Mouse (Mus musculus) neutrophil, adult 83 days (primary cell): ENCODE data around the gene Zkscan6. TPM values are rescaled to one million over a fixed set of nuclear protein-coding genes. Genes with fewer than 3 reads are reported as not detected.

Source experiments
- total RNA-seq, 2 experiments: library from RNA; stranded (reverse); gene quantifications; one replicate each; pipeline ENCODE4 v1.2.4; 2023

The Zkscan6 gene
- 10 to 100 TPM; 16.7 to 18.7 TPM for total RNA-seq

DNA sequence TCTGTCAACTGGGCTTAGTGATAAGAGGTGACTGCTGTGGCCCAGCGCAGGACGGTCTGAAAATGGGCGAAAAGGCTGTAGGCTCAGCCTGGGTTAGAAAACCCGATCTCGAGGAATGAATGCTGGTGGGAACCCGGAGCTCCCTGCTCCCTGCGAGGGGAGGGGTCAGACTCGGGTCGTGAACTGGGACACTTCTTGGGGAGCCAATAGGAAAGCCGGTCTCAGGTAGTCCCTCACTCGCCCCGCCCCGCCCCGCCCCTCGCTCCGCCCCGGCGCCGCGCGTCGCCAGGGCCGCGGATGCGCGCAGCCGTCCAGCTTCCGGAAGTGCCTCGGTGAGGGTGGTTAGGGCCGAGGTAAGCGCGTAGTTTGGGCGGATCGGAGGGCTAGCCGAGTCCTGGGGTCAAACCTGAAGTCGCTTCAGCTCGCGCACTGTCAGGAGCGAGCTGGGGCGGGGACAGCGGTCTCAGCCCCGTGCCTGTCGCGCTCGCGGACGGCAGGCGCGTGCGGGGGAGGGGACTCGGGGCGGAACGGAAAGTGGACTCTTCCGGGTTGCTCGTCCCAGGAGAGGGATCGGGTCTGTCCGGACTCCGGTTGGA, at the start of gene Zkscan6:
TSS of gene Zkscan6 (plus strand) at position 267 of the 596 bp plus-strand sequence.

DNA sequence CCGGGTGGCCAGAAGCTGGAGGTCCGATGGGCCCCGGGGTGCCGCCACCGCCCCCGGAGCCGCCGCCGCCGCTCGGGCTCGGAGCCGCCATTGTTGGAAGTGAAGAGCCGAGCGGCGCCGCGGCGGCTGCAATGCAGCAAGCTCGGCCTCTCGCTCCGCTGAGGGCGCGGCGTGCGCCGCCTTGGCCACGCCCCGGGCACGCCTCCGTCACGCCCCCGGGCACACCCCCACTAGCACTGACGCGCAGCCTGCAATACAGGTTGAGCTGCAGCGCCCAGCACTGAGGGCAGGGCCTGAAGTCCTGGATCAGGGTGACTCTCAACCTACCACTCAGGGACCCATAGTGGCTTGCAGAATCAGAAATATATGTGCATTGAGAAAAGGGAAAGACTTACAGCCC, 18.8 kb upstream of the Zkscan6 start, which contains the start of gene Map2k4:
TSS of gene Map2k4 (minus strand) at position 144 of the 400 bp plus-strand sequence.

Other genes with a start within 250 kb of the Zkscan6 start
- 10 to 100 TPM; 48.5 to 52.3 TPM for gene Map2k4, start 18.9 kb upstream of the Zkscan6 start, total RNA-seq